Mouse (Mus musculus) testis, adult 2 months (tissue): ENCODE data around the gene Sh3bp2.

ENCODE experiments used
- CTCF ChIP-seq: fragments of 200-500 bp; IDR thresholded peaks from 2 replicates; pipeline ENCODE4 v1.5.1; 2012; ENCODE audit warnings: low read depth, mild to moderate bottlenecking, inconsistent platforms, low read length, moderate library complexity; ENCODE audit not compliant: control insufficient read depth, insufficient read depth, insufficient replicate concordance
- POLR2A ChIP-seq: fragments of 200-500 bp; IDR thresholded peaks from 2 replicates; pipeline ENCODE4 v1.6.1; 2012; ENCODE audit warnings: low read depth, mild to moderate bottlenecking, inconsistent platforms, low read length, moderate library complexity; ENCODE audit not compliant: control insufficient read depth

GRCm38 (mm10) chr5:34571551-34571950, 45.9 kb downstream of the Sh3bp2 start:
- TF ChIP-seq CTCF (no peak), POLR2A (no peak)
